8 mouse cellular contexts compared by ENCODE assay signal in the genomic region with DNA sequence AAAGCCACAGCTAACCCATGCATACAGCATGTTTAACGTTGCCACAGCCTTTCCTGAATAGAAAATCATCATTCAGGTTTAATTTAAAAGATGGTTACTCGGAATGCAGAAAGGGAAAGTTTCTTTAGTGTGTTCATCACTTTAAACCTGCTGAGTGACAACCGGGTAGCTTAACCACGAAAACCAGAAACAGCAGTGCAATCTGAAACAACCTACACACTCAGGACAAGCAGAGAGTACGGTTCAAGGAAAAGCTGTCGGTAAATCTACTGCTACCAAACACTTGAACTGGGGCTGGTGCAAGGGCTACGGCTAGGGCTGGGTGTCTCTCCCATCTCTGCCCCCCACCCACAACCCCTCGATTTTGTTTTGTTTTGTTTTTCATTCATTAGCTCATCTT. TPM values are rescaled to one million over a fixed set of nuclear protein-coding genes. Genes with fewer than 3 reads are reported as not detected.
DNase-seq lines count a peak whose midpoint lies in the region; ATAC-seq and TF ChIP-seq lines count a peak whose summit lies in the region.

No protein-coding gene starts in this region.

- H3K4me2 ChIP-seq in heart, embryonic 12.5 days: peak overlapping the region; percentile 78
- peak overlapping the region; percentile 81 for H3K4me2 ChIP-seq in forebrain, embryonic 13.5 days
- peak overlapping the region; percentile 93 for H3K4me2 ChIP-seq in liver, postnatal 0 days (ENCODE audit: low read depth, low read length)

- H3K36me3 ChIP-seq in heart, embryonic 12.5 days: peaks cover 3% of the 10 kb centered on the region; the same call in 1 of the 2 replicates
- 0 out of 2 replicates have a peak, but pooled peaks cover 3% of the 10 kb centered on the region for H3K36me3 ChIP-seq in forebrain, embryonic 13.5 days (ENCODE audit: poor library complexity, severe bottlenecking)
- no peaks in the 10 kb centered on the region for H3K36me3 ChIP-seq in liver, postnatal 0 days (replicated peaks; ENCODE audit: insufficient read depth, low read length)

- H3K4me1 ChIP-seq in heart, embryonic 12.5 days (replicated peaks): peaks cover 20% of the 10 kb centered on the region
- H3K4me1 ChIP-seq in forebrain, embryonic 13.5 days: peaks cover 37% of the 10 kb centered on the region
- H3K4me1 ChIP-seq in liver, postnatal 0 days (ENCODE audit: insufficient read depth): peaks cover 8% of the 10 kb centered on the region; the same call in 1 of the 2 replicates

- no peak for TF ChIP-seq CTCF in liver, postnatal 0 days (IDR thresholded peaks at IDR 0.05; ENCODE audit: low read depth)

- H3K9ac ChIP-seq in heart, embryonic 12.5 days: peak overlapping the region; percentile 83
- H3K9ac ChIP-seq in forebrain, embryonic 13.5 days: peak overlapping the region; percentile 80
- H3K9ac ChIP-seq in liver, postnatal 0 days (replicated peaks): no peak overlapping the region; the same call in 1 of the 2 replicates

- no peak for ATAC-seq in heart, embryonic 12.5 days (ENCODE audit: insufficient number of reproducible peaks, low FRiP score)
- no peak for ATAC-seq in forebrain, embryonic 13.5 days
- ATAC-seq in liver, postnatal 0 days: no peak

- H3K9me3 ChIP-seq in heart, embryonic 12.5 days (replicated peaks): no peaks in the 10 kb centered on the region
- H3K9me3 ChIP-seq in forebrain, embryonic 13.5 days (replicated peaks): no peaks in the 10 kb centered on the region
- H3K9me3 ChIP-seq in liver, postnatal 0 days (ENCODE audit: low read length): no peaks in the 10 kb centered on the region

- TF ChIP-seq EP300 in liver, postnatal 0 days (IDR thresholded peaks at IDR 0.05; ENCODE audit: low read depth): no peak

- 8% methylated on average over 8 of the region's 8 CpGs for WGBS in heart, embryonic 12.5 days
- 6% methylated on average over 8 of the region's 8 CpGs for WGBS in forebrain, embryonic 13.5 days
- WGBS in liver, postnatal 0 days (ENCODE audit: insufficient replicate concordance): 12% methylated on average over 8 of the region's 8 CpGs

- no peak for DNase-seq in heart, adult 11 months
- peak; percentile 15 for DNase-seq in CD4-positive helper T cell, adult 2 months (ENCODE audit: low read depth, low spot score)
- no peak for DNase-seq in liver, postnatal 0 days
- no peak for DNase-seq in urinary bladder, postnatal 25 days (ENCODE audit: low spot score)
- DNase-seq in adrenal gland, postnatal 4 days (ENCODE audit: low spot score in 2 of 2): no peak
- no peak for DNase-seq in kidney, postnatal 25 days

- H3K27ac ChIP-seq in heart, embryonic 12.5 days (ENCODE audit: poor library complexity, severe bottlenecking): peak overlapping the region; percentile 95; the same call in 1 of the 2 replicates
- no peak overlapping the region for H3K27ac ChIP-seq in forebrain, embryonic 13.5 days
- H3K27ac ChIP-seq in liver, postnatal 0 days (ENCODE audit: low read depth): no peak overlapping the region

- H3K4me3 ChIP-seq in heart, embryonic 12.5 days: peak overlapping the region; percentile 80
- peak overlapping the region; percentile 93 for H3K4me3 ChIP-seq in forebrain, embryonic 13.5 days
- peak overlapping the region; percentile 90 for H3K4me3 ChIP-seq in liver, postnatal 0 days (ENCODE audit: low read depth, low read length)

- H3K27me3 ChIP-seq in heart, embryonic 12.5 days (replicated peaks): no peaks in the 10 kb centered on the region
- no peaks in the 10 kb centered on the region for H3K27me3 ChIP-seq in forebrain, embryonic 13.5 days
- H3K27me3 ChIP-seq in liver, postnatal 0 days (ENCODE audit: insufficient read depth, low read length): no peaks in the 10 kb centered on the region

RNA-seq across cellular contexts. Expression of a gene that starts 1.5 kb away (rescaled TPM):
- polyA plus RNA-seq in heart, embryonic 12.5 days (2016; fragmentation: Nextera tagmentation; extraction: Ambion mirVana): 20.4 and 21.9 TPM in 2 replicates
- 31.0 and 33.7 TPM in 2 replicates for polyA plus RNA-seq in forebrain, embryonic 13.5 days (2015; fragmentation: Nextera tagmentation; extraction: Ambion mirVana)
- polyA plus RNA-seq in liver, postnatal 0 days (2015; fragmentation: Nextera tagmentation; extraction: Ambion mirVana): 10.7 and 12.5 TPM in 2 replicates
- total RNA-seq in adrenal gland, postnatal 4 days (2021): 10 to 100 TPM; 12.2 to 13.6 TPM

RNA-seq across cellular contexts. Expression of a gene that starts 47.4 kb away (rescaled TPM):
- polyA plus RNA-seq in heart, embryonic 12.5 days (2016; fragmentation: Nextera tagmentation; extraction: Ambion mirVana): 28.4 and 29.7 TPM in 2 replicates
- 5.8 and 6.6 TPM in 2 replicates for polyA plus RNA-seq in forebrain, embryonic 13.5 days (2015; fragmentation: Nextera tagmentation; extraction: Ambion mirVana)
- polyA plus RNA-seq in liver, postnatal 0 days (2015; fragmentation: Nextera tagmentation; extraction: Ambion mirVana): 9.5 TPM in 2 replicates
- total RNA-seq in adrenal gland, postnatal 4 days (2021): 10 to 100 TPM; 49.0 to 49.2 TPM
